Mouse (Mus musculus) stomach, postnatal 0 days (tissue): ENCODE results near the gene Otulin.

Experiments used
- CTCF ChIP-seq: IDR thresholded peaks from 2 replicates; pipeline ENCODE4 v1.5.1; 2016; ENCODE audit warnings: antibody characterized with exemption, low read depth, mild to moderate bottlenecking, moderate library complexity
- EP300 ChIP-seq: optimal IDR thresholded peaks from 2 replicates; pipeline ENCODE3; 2016; ENCODE audit warnings: antibody characterized with exemption

DNA sequence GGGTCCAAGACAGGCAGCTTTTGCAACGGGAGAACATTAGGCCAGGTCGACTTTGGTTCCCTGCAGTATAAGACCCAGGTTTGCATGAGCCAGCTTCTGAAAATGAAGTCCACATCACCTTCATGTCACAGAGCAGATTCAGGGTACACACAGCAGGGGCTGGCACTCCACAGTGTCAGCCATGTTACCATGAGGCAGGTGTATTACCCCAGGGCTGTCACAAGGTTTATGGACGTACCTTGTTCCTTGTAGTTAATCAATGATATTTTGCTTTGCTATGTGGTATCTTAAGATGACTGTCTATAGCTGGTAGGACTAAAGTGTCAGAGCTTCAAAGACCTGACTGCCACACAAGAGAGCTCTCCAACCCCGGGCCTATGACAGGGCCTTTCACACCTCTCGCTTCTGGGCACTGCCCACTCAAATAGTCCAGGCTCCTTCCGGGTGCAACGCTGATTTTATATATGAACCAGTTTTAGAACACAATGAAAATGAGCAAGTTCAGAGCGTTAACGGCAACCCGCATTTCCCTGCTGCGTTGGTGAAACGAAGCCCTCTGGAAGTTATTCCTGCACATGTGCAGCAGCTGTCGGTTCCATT is 31.6 kb downstream of the Otulin start:
- TF ChIP-seq CTCF, result no peak
- TF ChIP-seq EP300, result no peak
